Mouse (Mus musculus): Measurements from ENCODE around the gene Ctnnbl1. TPM values are rescaled to one million over a fixed set of nuclear protein-coding genes. Genes with fewer than 3 reads are reported as not detected.

Gene Ctnnbl1
- polyA plus RNA-seq, 1 experiment from 2014 or later: 50.5 TPM

- no peaks in the 10 kb centered on the region for H3K27me3 ChIP-seq (replicated peaks; ENCODE audit: control insufficient read depth, insufficient read depth, low read length)
- H3K9me3 ChIP-seq (ENCODE audit: control insufficient read depth, low read length): no peaks in the 10 kb centered on the region
- WGBS: 77% methylated on average over 6 of the region's 6 CpGs
- no peak overlapping the region for H3K4me3 ChIP-seq (ENCODE audit: low read depth, low read length)
- H3K36me3 ChIP-seq (ENCODE audit: control insufficient read depth, insufficient read depth, low read length): peaks cover 5% of the 10 kb centered on the region; the same call in 1 of the 2 replicates
- ATAC-seq (replicated peaks; ENCODE audit: low FRiP score, low TSS enrichment, low read depth) (no peak), DNase-seq (ENCODE audit: low spot score) (no peak)
- H3K27ac ChIP-seq (ENCODE audit: low read depth): no peak overlapping the region
- H3K9ac ChIP-seq (ENCODE audit: low read length): no peak overlapping the region
- no peaks in the 10 kb centered on the region for H3K4me1 ChIP-seq (replicated peaks; ENCODE audit: control insufficient read depth, insufficient read depth, low read length)
- H3K4me2 ChIP-seq (ENCODE audit: low read length): no peak overlapping the region
These were observed 136.0 kb downstream of the Ctnnbl1 start for GRCm38 (mm10) chr2:157873223-157873622.

GRCm38 (mm10) chr2:157873691-157874090 lies 136.5 kb downstream of the Ctnnbl1 start:
- Histone ChIP-seq H3K4me3 (ENCODE audit: low read depth, low read length) (no peak overlapping the region), H3K27me3 (replicated peaks; ENCODE audit: control insufficient read depth, insufficient read depth, low read length) (no peaks in the 10 kb centered on the region), H3K27ac (ENCODE audit: low read depth) (no peak overlapping the region), H3K4me1 (replicated peaks; ENCODE audit: control insufficient read depth, insufficient read depth, low read length) (no peaks in the 10 kb centered on the region), H3K4me2 (ENCODE audit: low read length) (no peak overlapping the region), H3K9me3 (ENCODE audit: control insufficient read depth, low read length) (no peaks in the 10 kb centered on the region), H3K9ac (ENCODE audit: low read length) (no peak overlapping the region), H3K36me3 (ENCODE audit: control insufficient read depth, insufficient read depth, low read length) (peaks cover 5% of the 10 kb centered on the region; the same call in 1 of the 2 replicates)
- WGBS: 75% methylated on average over 1 of the region's 1 CpGs
- DNase-seq (ENCODE audit: low spot score) (no peak), ATAC-seq (replicated peaks; ENCODE audit: low FRiP score, low TSS enrichment, low read depth) (no peak)

- ATAC-seq (replicated peaks; ENCODE audit: low FRiP score, low TSS enrichment, low read depth): no peak
- 73% methylated on average over 8 of the region's 8 CpGs for WGBS
These were observed 137.9 kb downstream of the Ctnnbl1 start for GRCm38 (mm10) chr2:157875111-157875510.

GRCm38 (mm10) chr2:157877394-157877793 lies 140.2 kb downstream of the Ctnnbl1 start:
- Histone ChIP-seq H3K36me3 (ENCODE audit: control insufficient read depth, insufficient read depth, low read length) (no peaks in the 10 kb centered on the region), H3K4me1 (replicated peaks; ENCODE audit: control insufficient read depth, insufficient read depth, low read length) (peaks cover 9% of the 10 kb centered on the region; the same call in 1 of the 2 replicates), H3K9me3 (ENCODE audit: control insufficient read depth, low read length) (no peaks in the 10 kb centered on the region), H3K27me3 (replicated peaks; ENCODE audit: control insufficient read depth, insufficient read depth, low read length) (no peaks in the 10 kb centered on the region), H3K4me2 (ENCODE audit: low read length) (no peak overlapping the region), H3K27ac (ENCODE audit: low read depth) (no peak overlapping the region), H3K9ac (ENCODE audit: low read length) (no peak overlapping the region), H3K4me3 (ENCODE audit: low read depth, low read length) (no peak overlapping the region)
- DNase-seq (ENCODE audit: low spot score) (no peak), ATAC-seq (replicated peaks; ENCODE audit: low FRiP score, low TSS enrichment, low read depth) (no peak)
- WGBS: 78% methylated on average over 3 of the region's 3 CpGs

More at GRCm38 (mm10) chr2:157875111-157875510, 137.9 kb downstream of the Ctnnbl1 start:
- Histone ChIP-seq H3K9ac (ENCODE audit: low read length) (no peak overlapping the region), H3K4me2 (ENCODE audit: low read length) (no peak overlapping the region), H3K27ac (ENCODE audit: low read depth) (no peak overlapping the region), H3K36me3 (ENCODE audit: control insufficient read depth, insufficient read depth, low read length) (peaks cover 5% of the 10 kb centered on the region; the same call in 1 of the 2 replicates), H3K4me3 (ENCODE audit: low read depth, low read length) (no peak overlapping the region), H3K9me3 (ENCODE audit: control insufficient read depth, low read length) (no peaks in the 10 kb centered on the region), H3K27me3 (replicated peaks; ENCODE audit: control insufficient read depth, insufficient read depth, low read length) (no peaks in the 10 kb centered on the region), H3K4me1 (replicated peaks; ENCODE audit: control insufficient read depth, insufficient read depth, low read length) (no peaks in the 10 kb centered on the region)
- no peak for DNase-seq (ENCODE audit: low spot score)

GRCm38 (mm10) chr2:157877967-157878366 lies 140.8 kb downstream of the Ctnnbl1 start:
- Histone ChIP-seq H3K36me3 (ENCODE audit: control insufficient read depth, insufficient read depth, low read length) (no peaks in the 10 kb centered on the region), H3K9me3 (ENCODE audit: control insufficient read depth, low read length) (no peaks in the 10 kb centered on the region), H3K27ac (ENCODE audit: low read depth) (no peak overlapping the region), H3K4me3 (ENCODE audit: low read depth, low read length) (no peak overlapping the region), H3K4me1 (replicated peaks; ENCODE audit: control insufficient read depth, insufficient read depth, low read length) (peaks cover 9% of the 10 kb centered on the region; the same call in 1 of the 2 replicates), H3K4me2 (ENCODE audit: low read length) (no peak overlapping the region), H3K9ac (ENCODE audit: low read length) (no peak overlapping the region), H3K27me3 (replicated peaks; ENCODE audit: control insufficient read depth, insufficient read depth, low read length) (no peaks in the 10 kb centered on the region)
- 35% methylated on average over 5 of the region's 5 CpGs for WGBS
- DNase-seq (ENCODE audit: low spot score) (no peak), ATAC-seq (replicated peaks; ENCODE audit: low FRiP score, low TSS enrichment, low read depth) (no peak)

- 22% methylated on average over 11 of the region's 11 CpGs for WGBS
- Histone ChIP-seq H3K9ac (ENCODE audit: low read length) (no peak overlapping the region), H3K4me1 (replicated peaks; ENCODE audit: control insufficient read depth, insufficient read depth, low read length) (peaks cover 9% of the 10 kb centered on the region; the same call in 1 of the 2 replicates), H3K27ac (ENCODE audit: low read depth) (no peak overlapping the region), H3K4me2 (ENCODE audit: low read length) (no peak overlapping the region), H3K4me3 (ENCODE audit: low read depth, low read length) (no peak overlapping the region), H3K9me3 (ENCODE audit: control insufficient read depth, low read length) (no peaks in the 10 kb centered on the region), H3K27me3 (replicated peaks; ENCODE audit: control insufficient read depth, insufficient read depth, low read length) (no peaks in the 10 kb centered on the region), H3K36me3 (ENCODE audit: control insufficient read depth, insufficient read depth, low read length) (peaks cover 14% of the 10 kb centered on the region)
- DNase-seq (ENCODE audit: low spot score): no peak
- ATAC-seq (replicated peaks; ENCODE audit: low FRiP score, low TSS enrichment, low read depth): 0 out of 2 replicates have a peak, but pooled peaks have one; percentile 43
These were observed 144.7 kb downstream of the Ctnnbl1 start for GRCm38 (mm10) chr2:157881939-157882338.

GRCm38 (mm10) chr2:157887275-157888025 lies 150.2 kb downstream of the Ctnnbl1 start:
- peaks cover 23% of the 10 kb centered on the region for H3K4me1 ChIP-seq (replicated peaks; ENCODE audit: control insufficient read depth, insufficient read depth, low read length)
- 34% methylated on average over 10 of the region's 10 CpGs for WGBS
- no peak for DNase-seq (ENCODE audit: low spot score)
- H3K36me3 ChIP-seq (ENCODE audit: control insufficient read depth, insufficient read depth, low read length): peaks cover 14% of the 10 kb centered on the region
- no peak for ATAC-seq (replicated peaks; ENCODE audit: low FRiP score, low TSS enrichment, low read depth)
- no peaks in the 10 kb centered on the region for H3K27me3 ChIP-seq (replicated peaks; ENCODE audit: control insufficient read depth, insufficient read depth, low read length)
- H3K4me3 ChIP-seq (ENCODE audit: low read depth, low read length): no peak overlapping the region
- H3K9ac ChIP-seq (ENCODE audit: low read length): no peak overlapping the region
- no peak overlapping the region for H3K4me2 ChIP-seq (ENCODE audit: low read length)
- H3K27ac ChIP-seq (ENCODE audit: low read depth): no peak overlapping the region
- H3K9me3 ChIP-seq (ENCODE audit: control insufficient read depth, low read length): no peaks in the 10 kb centered on the region

GRCm38 (mm10) chr2:157891166-157891565 lies 154.0 kb downstream of the Ctnnbl1 start:
- Histone ChIP-seq H3K4me3 (ENCODE audit: low read depth, low read length) (no peak overlapping the region), H3K9me3 (ENCODE audit: control insufficient read depth, low read length) (no peaks in the 10 kb centered on the region), H3K4me2 (ENCODE audit: low read length) (no peak overlapping the region), H3K36me3 (ENCODE audit: control insufficient read depth, insufficient read depth, low read length) (no peaks in the 10 kb centered on the region), H3K4me1 (replicated peaks; ENCODE audit: control insufficient read depth, insufficient read depth, low read length) (peaks cover 23% of the 10 kb centered on the region), H3K27ac (ENCODE audit: low read depth) (no peak overlapping the region), H3K27me3 (replicated peaks; ENCODE audit: control insufficient read depth, insufficient read depth, low read length) (no peaks in the 10 kb centered on the region), H3K9ac (ENCODE audit: low read length) (no peak overlapping the region)
- ATAC-seq (replicated peaks; ENCODE audit: low FRiP score, low TSS enrichment, low read depth) (no peak), DNase-seq (ENCODE audit: low spot score) (no peak)
- WGBS: 64% methylated on average over 6 of the region's 6 CpGs

GRCm38 (mm10) chr2:157897131-157897530 lies 159.9 kb downstream of the Ctnnbl1 start:
- H3K36me3 ChIP-seq (ENCODE audit: control insufficient read depth, insufficient read depth, low read length): no peaks in the 10 kb centered on the region
- DNase-seq (ENCODE audit: low spot score) (no peak), ATAC-seq (replicated peaks; ENCODE audit: low FRiP score, low TSS enrichment, low read depth) (no peak)
- H3K4me2 ChIP-seq (ENCODE audit: low read length): no peak overlapping the region
- H3K9me3 ChIP-seq (ENCODE audit: control insufficient read depth, low read length): no peaks in the 10 kb centered on the region
- 0 out of 2 replicates have a peak, but pooled peaks cover 3% of the 10 kb centered on the region for H3K27me3 ChIP-seq (replicated peaks; ENCODE audit: control insufficient read depth, insufficient read depth, low read length)
- no peak overlapping the region for H3K9ac ChIP-seq (ENCODE audit: low read length)
- WGBS: 76% methylated on average over 4 of the region's 4 CpGs
- H3K4me3 ChIP-seq (ENCODE audit: low read depth, low read length): no peak overlapping the region
- no peak overlapping the region for H3K27ac ChIP-seq (ENCODE audit: low read depth)
- no peaks in the 10 kb centered on the region for H3K4me1 ChIP-seq (replicated peaks; ENCODE audit: control insufficient read depth, insufficient read depth, low read length)
